Mouse (Mus musculus): ENCODE measurements at regions not wholly inside any gene's neighbourhood (a gene's known extent, or its start where the extent isn't known, plus 50 kb on each side); places are given as distances from the start of the nearest gene placed in this dataset.
A peak's percentile ranks its signal among the peaks of the same experiment; 100 is the strongest.
"Not testable (repeated sequence)": the region's sequence is repeated elsewhere in the genome, so short reads cannot be mapped to it uniquely, and the experiment has no call there.

- Histone ChIP-seq H3K4me3 (ENCODE audit: low read depth, low read length) (no peak overlapping the region), H3K9ac (replicated peaks; ENCODE audit: low read depth) (no peak overlapping the region), H3K4me1 (ENCODE audit: insufficient read depth, low read depth, low read length) (no peaks in the 10 kb centered on the region), H3K36me3 (ENCODE audit: insufficient read depth, low read length) (no peaks in the 10 kb centered on the region), H3K27ac (ENCODE audit: low read length) (no peak overlapping the region), H3K4me2 (replicated peaks; ENCODE audit: low read depth, low read length) (no peak overlapping the region), H3K9me3 (ENCODE audit: low read length) (no peaks in the 10 kb centered on the region), H3K27me3 (replicated peaks; ENCODE audit: insufficient read depth, low read length) (no peaks in the 10 kb centered on the region)
- DNase-seq (ENCODE audit: low spot score) (no peak), ATAC-seq (no peak)
- TF ChIP-seq CTCF (IDR thresholded peaks at IDR 0.05) = no peak
- TF ChIP-seq EP300 (IDR thresholded peaks at IDR 0.05) = no peak
These were observed 97.9 kb upstream of the Mpdz start for GRCm38 (mm10) chr4:81540496-81540895.

- 46% methylated on average over 3 of the region's 3 CpGs for WGBS
These were observed 96.9 kb upstream of the Mpdz start for GRCm38 (mm10) chr4:81539551-81539950.

GRCm38 (mm10) chr4:81536795-81537194 lies 94.2 kb upstream of the Mpdz start:
- Histone ChIP-seq H3K9me3 (ENCODE audit: low read length) (no peaks in the 10 kb centered on the region), H3K4me3 (ENCODE audit: low read depth, low read length) (no peak overlapping the region), H3K9ac (replicated peaks; ENCODE audit: low read depth) (no peak overlapping the region), H3K36me3 (ENCODE audit: insufficient read depth, low read length) (no peaks in the 10 kb centered on the region), H3K27ac (ENCODE audit: low read length) (no peak overlapping the region), H3K27me3 (replicated peaks; ENCODE audit: insufficient read depth, low read length) (no peaks in the 10 kb centered on the region), H3K4me2 (replicated peaks; ENCODE audit: low read depth, low read length) (no peak overlapping the region), H3K4me1 (ENCODE audit: insufficient read depth, low read depth, low read length) (no peaks in the 10 kb centered on the region)
- ATAC-seq = no peak
- DNase-seq (ENCODE audit: low spot score) = no peak
- TF ChIP-seq EP300 (IDR thresholded peaks at IDR 0.05) = no peak
- no peak for TF ChIP-seq CTCF (IDR thresholded peaks at IDR 0.05)

More at GRCm38 (mm10) chr4:81539551-81539950, 96.9 kb upstream of the Mpdz start:
- no peaks in the 10 kb centered on the region for H3K9me3 ChIP-seq (ENCODE audit: low read length)
- H3K36me3 ChIP-seq (ENCODE audit: insufficient read depth, low read length) = no peaks in the 10 kb centered on the region
- no peaks in the 10 kb centered on the region for H3K4me1 ChIP-seq (ENCODE audit: insufficient read depth, low read depth, low read length)
- H3K4me3 ChIP-seq (ENCODE audit: low read depth, low read length) = no peak overlapping the region
- TF ChIP-seq EP300 (IDR thresholded peaks at IDR 0.05) (no peak), CTCF (IDR thresholded peaks at IDR 0.05) (no peak)
- no peak overlapping the region for H3K4me2 ChIP-seq (replicated peaks; ENCODE audit: low read depth, low read length)
- no peak overlapping the region for H3K9ac ChIP-seq (replicated peaks; ENCODE audit: low read depth)
- H3K27ac ChIP-seq (ENCODE audit: low read length) = no peak overlapping the region
- DNase-seq (ENCODE audit: low spot score) (no peak), ATAC-seq (no peak)
- no peaks in the 10 kb centered on the region for H3K27me3 ChIP-seq (replicated peaks; ENCODE audit: insufficient read depth, low read length)

GRCm38 (mm10) chr4:81530546-81530945 lies 87.9 kb upstream of the Mpdz start:
- Histone ChIP-seq H3K4me3 (ENCODE audit: low read depth, low read length) (no peak overlapping the region), H3K9ac (replicated peaks; ENCODE audit: low read depth) (no peak overlapping the region), H3K36me3 (ENCODE audit: insufficient read depth, low read length) (no peaks in the 10 kb centered on the region), H3K27me3 (replicated peaks; ENCODE audit: insufficient read depth, low read length) (no peaks in the 10 kb centered on the region), H3K4me2 (replicated peaks; ENCODE audit: low read depth, low read length) (no peak overlapping the region), H3K9me3 (ENCODE audit: low read length) (no peaks in the 10 kb centered on the region), H3K4me1 (ENCODE audit: insufficient read depth, low read depth, low read length) (no peaks in the 10 kb centered on the region), H3K27ac (ENCODE audit: low read length) (no peak overlapping the region)
- DNase-seq (ENCODE audit: low spot score) = peak; percentile 31
- WGBS = 73% methylated on average over 2 of the region's 2 CpGs
- TF ChIP-seq CTCF (IDR thresholded peaks at IDR 0.05) = no peak
- no peak for TF ChIP-seq EP300 (IDR thresholded peaks at IDR 0.05)
- ATAC-seq = no peak

- ATAC-seq; H3K9ac ChIP-seq (replicated peaks; ENCODE audit: low read depth); DNase-seq (ENCODE audit: low spot score); H3K4me3 ChIP-seq (ENCODE audit: low read depth, low read length); H3K4me1 ChIP-seq (ENCODE audit: insufficient read depth, low read depth, low read length); H3K27me3 ChIP-seq (replicated peaks; ENCODE audit: insufficient read depth, low read length); H3K4me2 ChIP-seq (replicated peaks; ENCODE audit: low read depth, low read length); H3K36me3 ChIP-seq (ENCODE audit: insufficient read depth, low read length); H3K9me3 ChIP-seq (ENCODE audit: low read length); H3K27ac ChIP-seq (ENCODE audit: low read length): not testable (repeated sequence)
- WGBS = 44% methylated on average over 2 of the region's 2 CpGs
These were observed 76.5 kb upstream of the Mpdz start for GRCm38 (mm10) chr4:81519151-81519550.

GRCm38 (mm10) chr4:81514547-81514946 lies 71.9 kb upstream of the Mpdz start:
- ATAC-seq (no peak), DNase-seq (ENCODE audit: low spot score) (no peak)
- TF ChIP-seq CTCF (IDR thresholded peaks at IDR 0.05) (no peak), EP300 (IDR thresholded peaks at IDR 0.05) (no peak)
- H3K27ac ChIP-seq (ENCODE audit: low read length) = no peak overlapping the region
- WGBS = 58% methylated on average over 4 of the region's 4 CpGs
- H3K9me3 ChIP-seq (ENCODE audit: low read length) = no peaks in the 10 kb centered on the region
- no peak overlapping the region for H3K9ac ChIP-seq (replicated peaks; ENCODE audit: low read depth)
- H3K36me3 ChIP-seq (ENCODE audit: insufficient read depth, low read length) = no peaks in the 10 kb centered on the region
- H3K4me3 ChIP-seq (ENCODE audit: low read depth, low read length) = no peak overlapping the region
- H3K4me1 ChIP-seq (ENCODE audit: insufficient read depth, low read depth, low read length) = no peaks in the 10 kb centered on the region
- no peak overlapping the region for H3K4me2 ChIP-seq (replicated peaks; ENCODE audit: low read depth, low read length)
- H3K27me3 ChIP-seq (replicated peaks; ENCODE audit: insufficient read depth, low read length) = no peaks in the 10 kb centered on the region

GRCm38 (mm10) chr4:81512396-81512795 lies 69.8 kb upstream of the Mpdz start:
- Histone ChIP-seq H3K36me3 (ENCODE audit: insufficient read depth, low read length) (no peaks in the 10 kb centered on the region), H3K27me3 (replicated peaks; ENCODE audit: insufficient read depth, low read length) (no peaks in the 10 kb centered on the region), H3K9me3 (ENCODE audit: low read length) (no peaks in the 10 kb centered on the region), H3K9ac (replicated peaks; ENCODE audit: low read depth) (no peak overlapping the region), H3K4me3 (ENCODE audit: low read depth, low read length) (no peak overlapping the region), H3K4me2 (replicated peaks; ENCODE audit: low read depth, low read length) (no peak overlapping the region), H3K27ac (ENCODE audit: low read length) (no peak overlapping the region), H3K4me1 (ENCODE audit: insufficient read depth, low read depth, low read length) (no peaks in the 10 kb centered on the region)
- DNase-seq (ENCODE audit: low spot score) (no peak), ATAC-seq (no peak)
- WGBS = 69% methylated on average over 3 of the region's 3 CpGs
- TF ChIP-seq EP300 (IDR thresholded peaks at IDR 0.05) (no peak), CTCF (IDR thresholded peaks at IDR 0.05) (no peak)

Measured in lung, postnatal 0 days (tissue).